Mouse (Mus musculus) intestine, embryonic 16.5 days (tissue): ENCODE results near the gene Glis3. TPM values are rescaled to one million over a fixed set of nuclear protein-coding genes. Genes with fewer than 3 reads are reported as not detected.

Experiments used
- ATAC-seq: fragments of 200-750 bp; cut with Nextera tagmentation; 2 replicates; pipeline ENCODE4 v1.8.0; 2017; ENCODE audit warnings: moderate TSS enrichment, moderate library complexity
- H3K27ac ChIP-seq: fragments of 300-500 bp; sonication (generic); 2 replicates; pipeline ENCODE4 v1.5.1; 2014; ENCODE audit warnings: mild to moderate bottlenecking, low read length
- H3K27me3 ChIP-seq: fragments of 300-500 bp; sonication (generic); replicated peaks from 2 replicates; pipeline ENCODE4 v1.6.1; 2014; ENCODE audit warnings: low read length, control low read depth, mixed read lengths; ENCODE audit not compliant: control insufficient read depth, insufficient read depth
- H3K36me3 ChIP-seq: fragments of 300-500 bp; sonication (generic); 2 replicates; pipeline ENCODE4 v1.6.1; 2014; ENCODE audit warnings: low read length, control low read depth; ENCODE audit not compliant: control insufficient read depth, insufficient read depth
- H3K4me1 ChIP-seq: fragments of 300-500 bp; sonication (generic); 2 replicates; pipeline ENCODE4 v1.6.1; 2014; ENCODE audit warnings: low read length, control low read depth, mixed read lengths; ENCODE audit not compliant: control insufficient read depth, insufficient read depth
- H3K4me2 ChIP-seq: fragments of 300-500 bp; sonication (generic); 2 replicates; pipeline ENCODE4 v1.6.1; 2014; ENCODE audit warnings: low read depth, low read length, control low read depth
- H3K4me3 ChIP-seq: fragments of 300-500 bp; sonication (generic); 2 replicates; pipeline ENCODE4 v1.5.1; 2014; ENCODE audit warnings: mild to moderate bottlenecking, low read length
- H3K9ac ChIP-seq: fragments of 300-500 bp; sonication (generic); 2 replicates; pipeline ENCODE4 v1.6.1; 2014; ENCODE audit warnings: low read depth, low read length
- H3K9me3 ChIP-seq: fragments of 300-500 bp; sonication (generic); 2 replicates; pipeline ENCODE4 v1.6.1; 2016; ENCODE audit warnings: low read length, control low read depth; ENCODE audit not compliant: control insufficient read depth
- WGBS: fragments of 180-500 bp; shearing (Covaris S2); extraction: QIAGEN DNeasy Blood & Tissue Kit; methylation state at CpG from one replicate; pipeline ENCODE4 v1.1.7; 2014; 5-methylcytosine and 5-hydroxymethylcytosine counted together
- polyA plus RNA-seq: library from polyadenylated mRNA; unstranded; fragments of >200 nt; fragmentation: Nextera tagmentation; extraction: Ambion mirVana; gene quantifications from 2 replicates; pipeline ENCODE4 v1.2.1, GENCODE M21; 2015

The Glis3 gene
- 0.73 and 0.97 TPM in 2 replicates for polyA plus RNA-seq

GRCm38 (mm10) chr19:28679776-28680391 is at the start of gene Glis3:
Gene Glis3, minus strand, starts transcription at chr19:28680077.
- Histone ChIP-seq H3K4me3 (peak within 1 kb of the TSS; percentile 70), H3K4me2 (peak within 1 kb of the TSS; percentile 100), H3K9ac (peak within 1 kb of the TSS; percentile 70), H3K9me3 (no peaks in the 10 kb centered on the region), H3K27me3 (peaks cover 2% of the 10 kb centered on the region; the same call in 1 of the 2 replicates), H3K4me1 (peaks cover 8% of the 10 kb centered on the region; the same call in 1 of the 2 replicates), H3K27ac (peak within 1 kb of the TSS; percentile 59), H3K36me3 (no peaks in the 10 kb centered on the region)
- peak; percentile 89 for ATAC-seq
- WGBS = under 1% methylated on average over 58 of the region's 66 CpGs

- Histone ChIP-seq H3K9ac (no peak overlapping the region), H3K9me3 (no peaks in the 10 kb centered on the region), H3K27me3 (no peaks in the 10 kb centered on the region), H3K36me3 (no peaks in the 10 kb centered on the region), H3K4me2 (no peak overlapping the region), H3K4me1 (no peaks in the 10 kb centered on the region), H3K27ac (no peak overlapping the region), H3K4me3 (no peak overlapping the region)
- ATAC-seq = no peak
- 58% methylated on average over 18 of the region's 18 CpGs for WGBS
These were observed 46.4 kb upstream of the Glis3 start for GRCm38 (mm10) chr19:28726161-28726880.

GRCm38 (mm10) chr19:28724641-28725040 is 44.8 kb upstream of the Glis3 start:
- H3K9me3 ChIP-seq = no peaks in the 10 kb centered on the region
- H3K27ac ChIP-seq = no peak overlapping the region
- no peak overlapping the region for H3K4me3 ChIP-seq
- H3K4me1 ChIP-seq = no peaks in the 10 kb centered on the region
- H3K36me3 ChIP-seq = no peaks in the 10 kb centered on the region
- H3K27me3 ChIP-seq = no peaks in the 10 kb centered on the region
- no peak overlapping the region for H3K4me2 ChIP-seq
- ATAC-seq = no peak
- WGBS = 85% methylated on average over 7 of the region's 7 CpGs
- H3K9ac ChIP-seq = no peak overlapping the region

GRCm38 (mm10) chr19:28722626-28723025 is 42.7 kb upstream of the Glis3 start:
- H3K9me3 ChIP-seq = no peaks in the 10 kb centered on the region
- H3K4me2 ChIP-seq = no peak overlapping the region
- H3K27ac ChIP-seq = no peak overlapping the region
- no peak overlapping the region for H3K9ac ChIP-seq
- no peaks in the 10 kb centered on the region for H3K4me1 ChIP-seq
- no peaks in the 10 kb centered on the region for H3K36me3 ChIP-seq
- H3K4me3 ChIP-seq = no peak overlapping the region
- H3K27me3 ChIP-seq = no peaks in the 10 kb centered on the region
- WGBS = 79% methylated on average over 4 of the region's 4 CpGs
- no peak for ATAC-seq

- H3K9me3 ChIP-seq = no peaks in the 10 kb centered on the region
- no peak overlapping the region for H3K4me2 ChIP-seq
- no peaks in the 10 kb centered on the region for H3K4me1 ChIP-seq
- 86% methylated on average over 10 of the region's 10 CpGs for WGBS
- no peak overlapping the region for H3K27ac ChIP-seq
- no peak overlapping the region for H3K9ac ChIP-seq
- no peak for ATAC-seq
- H3K27me3 ChIP-seq = no peaks in the 10 kb centered on the region
- H3K4me3 ChIP-seq = no peak overlapping the region
- no peaks in the 10 kb centered on the region for H3K36me3 ChIP-seq
These were observed 42.0 kb upstream of the Glis3 start for GRCm38 (mm10) chr19:28721834-28722233.

- Histone ChIP-seq H3K4me1 (no peaks in the 10 kb centered on the region), H3K4me3 (no peak overlapping the region), H3K4me2 (no peak overlapping the region), H3K9ac (no peak overlapping the region), H3K9me3 (no peaks in the 10 kb centered on the region), H3K27ac (no peak overlapping the region), H3K27me3 (no peaks in the 10 kb centered on the region), H3K36me3 (no peaks in the 10 kb centered on the region)
- ATAC-seq = no peak
These were observed 40.1 kb upstream of the Glis3 start for GRCm38 (mm10) chr19:28720016-28720415.

- H3K4me1 ChIP-seq = no peaks in the 10 kb centered on the region
- ATAC-seq = no peak
- no peak overlapping the region for H3K4me3 ChIP-seq
- WGBS = 82% methylated on average over 4 of the region's 4 CpGs
- no peak overlapping the region for H3K27ac ChIP-seq
- H3K4me2 ChIP-seq = no peak overlapping the region
- no peaks in the 10 kb centered on the region for H3K9me3 ChIP-seq
- no peaks in the 10 kb centered on the region for H3K36me3 ChIP-seq
- no peak overlapping the region for H3K9ac ChIP-seq
- H3K27me3 ChIP-seq = no peaks in the 10 kb centered on the region
These were observed 34.8 kb upstream of the Glis3 start for GRCm38 (mm10) chr19:28714674-28715073.

GRCm38 (mm10) chr19:28697718-28698117 is 17.8 kb upstream of the Glis3 start:
- H3K4me1 ChIP-seq = no peaks in the 10 kb centered on the region
- no peak for ATAC-seq
- no peaks in the 10 kb centered on the region for H3K9me3 ChIP-seq
- no peak overlapping the region for H3K9ac ChIP-seq
- H3K36me3 ChIP-seq = no peaks in the 10 kb centered on the region
- H3K4me2 ChIP-seq = no peak overlapping the region
- H3K27me3 ChIP-seq = no peaks in the 10 kb centered on the region
- no peak overlapping the region for H3K27ac ChIP-seq
- no peak overlapping the region for H3K4me3 ChIP-seq
- WGBS = 74% methylated on average over 3 of the region's 3 CpGs

- Histone ChIP-seq H3K4me1 (no peaks in the 10 kb centered on the region), H3K9ac (no peak overlapping the region), H3K4me2 (no peak overlapping the region), H3K36me3 (no peaks in the 10 kb centered on the region), H3K27me3 (no peaks in the 10 kb centered on the region), H3K27ac (no peak overlapping the region), H3K9me3 (no peaks in the 10 kb centered on the region), H3K4me3 (no peak overlapping the region)
- no peak for ATAC-seq
- WGBS = 54% methylated on average over 4 of the region's 4 CpGs
These were observed 6.5 kb upstream of the Glis3 start for GRCm38 (mm10) chr19:28686398-28686797.
